Mouse (Mus musculus) lung, embryonic 14.5 days (tissue): ENCODE measurements around the gene Nsd1. TPM values are rescaled to one million over a fixed set of nuclear protein-coding genes. Genes with fewer than 3 reads are reported as not detected.

ENCODE experiments used
- ATAC-seq: fragments of 200-750 bp; cut with Nextera tagmentation; 2 replicates; pipeline ENCODE4 v1.8.0; 2017; ENCODE audit warnings: mild to moderate bottlenecking, moderate TSS enrichment, moderate library complexity; ENCODE audit not compliant: insufficient read depth
- DNase-seq: peaks from one replicate; pipeline ENCODE4 v3.0.0-alpha.2; 2015
- H3K27ac ChIP-seq: fragments of 300-500 bp; sonication (generic); 2 replicates; pipeline ENCODE4 v1.5.1; 2014; ENCODE audit warnings: low read depth, mild to moderate bottlenecking, moderate library complexity
- H3K27me3 ChIP-seq: fragments of 300-500 bp; sonication (generic); 2 replicates; pipeline ENCODE4 v1.6.1; 2014; ENCODE audit warnings: low read length, control low read depth; ENCODE audit not compliant: insufficient read depth
- H3K36me3 ChIP-seq: fragments of 300-500 bp; sonication (generic); 2 replicates; pipeline ENCODE4 v1.6.1; 2014; ENCODE audit warnings: control low read depth; ENCODE audit not compliant: insufficient read depth
- H3K4me1 ChIP-seq: fragments of 300-500 bp; sonication (generic); 2 replicates; pipeline ENCODE4 v1.6.1; 2014; ENCODE audit warnings: antibody characterized with exemption, control low read depth; ENCODE audit not compliant: insufficient read depth
- H3K4me2 ChIP-seq: fragments of 300-500 bp; sonication (generic); 2 replicates; pipeline ENCODE4 v1.6.1; 2014; ENCODE audit warnings: mild to moderate bottlenecking
- H3K4me3 ChIP-seq: fragments of 300-500 bp; sonication (generic); 2 replicates; pipeline ENCODE4 v1.5.1; 2014; ENCODE audit warnings: low read depth, low read length
- H3K9ac ChIP-seq: fragments of 300-500 bp; sonication (generic); 2 replicates; pipeline ENCODE4 v1.6.1; 2014
- H3K9me3 ChIP-seq: fragments of 300-500 bp; sonication (generic); 2 replicates; pipeline ENCODE4 v1.6.1; 2016; ENCODE audit warnings: low read depth, low read length, control low read depth
- CTCF ChIP-seq: IDR thresholded peaks from 2 replicates; pipeline ENCODE4 v1.5.1; 2016; ENCODE audit warnings: antibody characterized with exemption, low read depth
- WGBS: fragments of 180-500 bp; shearing (Covaris S2); extraction: QIAGEN DNeasy Blood & Tissue Kit; methylation state at CpG from one replicate; pipeline ENCODE4 v1.1.7; 2014; 5-methylcytosine and 5-hydroxymethylcytosine counted together
- polyA plus RNA-seq: library from polyadenylated mRNA; unstranded; fragments of >200 nt; fragmentation: Nextera tagmentation; extraction: Ambion mirVana; gene quantifications from 2 replicates; pipeline ENCODE4 v1.2.1, GENCODE M21; 2014

Gene Nsd1
- polyA plus RNA-seq, 1 experiment from 2014 or later, result 80.7 TPM

GRCm38 (mm10) chr13:55312028-55312630 lies 102.5 kb downstream of the Nsd1 start:
- no peak for DNase-seq
- Histone ChIP-seq H3K36me3 (peaks cover 91% of the 10 kb centered on the region), H3K9ac (no peak overlapping the region), H3K27me3 (no peaks in the 10 kb centered on the region), H3K4me2 (no peak overlapping the region), H3K27ac (no peak overlapping the region), H3K9me3 (no peaks in the 10 kb centered on the region), H3K4me3 (no peak overlapping the region), H3K4me1 (no peaks in the 10 kb centered on the region)
- 89% methylated on average over 8 of the region's 8 CpGs for WGBS
- TF ChIP-seq CTCF, result no peak
- no peak for ATAC-seq

GRCm38 (mm10) chr13:55313051-55313450 lies 103.5 kb downstream of the Nsd1 start:
- no peak overlapping the region for H3K9ac ChIP-seq
- no peak for TF ChIP-seq CTCF
- no peaks in the 10 kb centered on the region for H3K27me3 ChIP-seq
- no peaks in the 10 kb centered on the region for H3K9me3 ChIP-seq
- H3K4me3 ChIP-seq, result no peak overlapping the region
- peaks cover 90% of the 10 kb centered on the region for H3K36me3 ChIP-seq
- H3K4me1 ChIP-seq, result no peaks in the 10 kb centered on the region
- DNase-seq (no peak), ATAC-seq (no peak)
- 81% methylated on average over 9 of the region's 9 CpGs for WGBS
- H3K27ac ChIP-seq, result no peak overlapping the region
- no peak overlapping the region for H3K4me2 ChIP-seq

- Histone ChIP-seq H3K9me3 (no peaks in the 10 kb centered on the region), H3K4me1 (no peaks in the 10 kb centered on the region), H3K27me3 (no peaks in the 10 kb centered on the region), H3K36me3 (peaks cover 93% of the 10 kb centered on the region), H3K9ac (no peak overlapping the region), H3K4me3 (no peak overlapping the region), H3K27ac (no peak overlapping the region), H3K4me2 (no peak overlapping the region)
- DNase-seq (no peak), ATAC-seq (no peak)
- 75% methylated on average over 2 of the region's 2 CpGs for WGBS
- TF ChIP-seq CTCF, result no peak
Measured at GRCm38 (mm10) chr13:55314891-55315412, 105.4 kb downstream of the Nsd1 start.

- Histone ChIP-seq H3K36me3 (peaks cover 71% of the 10 kb centered on the region), H3K4me1 (peaks cover 6% of the 10 kb centered on the region; the same call in 1 of the 2 replicates), H3K4me3 (no peak overlapping the region), H3K9ac (no peak overlapping the region), H3K4me2 (no peak overlapping the region), H3K9me3 (no peaks in the 10 kb centered on the region), H3K27me3 (no peaks in the 10 kb centered on the region), H3K27ac (no peak overlapping the region)
- WGBS, result 82% methylated on average over 3 of the region's 3 CpGs
- TF ChIP-seq CTCF, result no peak
- ATAC-seq (no peak), DNase-seq (no peak)
Measured at GRCm38 (mm10) chr13:55318351-55318750, 108.8 kb downstream of the Nsd1 start.

GRCm38 (mm10) chr13:55319931-55320533 lies 110.5 kb downstream of the Nsd1 start, which contains the start of gene Prelid1:
Gene Prelid1, plus strand, starts transcription at chr13:55320500.
- no peak for ATAC-seq
- H3K9ac ChIP-seq, result peak within 1 kb of the TSS; percentile 91
- peaks cover 69% of the 10 kb centered on the region for H3K36me3 ChIP-seq
- H3K9me3 ChIP-seq, result no peaks in the 10 kb centered on the region
- 73% methylated on average over 4 of the region's 4 CpGs for WGBS
- peak within 1 kb of the TSS; percentile 91 for H3K4me3 ChIP-seq
- H3K4me1 ChIP-seq, result peaks cover 9% of the 10 kb centered on the region; the same call in 1 of the 2 replicates
- no peak for TF ChIP-seq CTCF
- H3K4me2 ChIP-seq, result peak within 1 kb of the TSS; percentile 96
- H3K27me3 ChIP-seq, result no peaks in the 10 kb centered on the region
- H3K27ac ChIP-seq, result no peak within 1 kb of the TSS; the same call in 1 of the 2 replicates
- no peak for DNase-seq

- no peak for TF ChIP-seq CTCF
Measured at GRCm38 (mm10) chr13:55321434-55322129, 112.0 kb downstream of the Nsd1 start, which contains the start of gene Rab24. Gene Rab24, minus strand, starts transcription at chr13:55321946.

More at GRCm38 (mm10) chr13:55321434-55322129, 112.0 kb downstream of the Nsd1 start, which contains the start of gene Rab24:
- WGBS, result under 1% methylated on average over 73 of the region's 73 CpGs
- peaks cover 9% of the 10 kb centered on the region; the same call in 1 of the 2 replicates for H3K4me1 ChIP-seq
- H3K27me3 ChIP-seq, result no peaks in the 10 kb centered on the region
- H3K36me3 ChIP-seq, result peaks cover 68% of the 10 kb centered on the region
- DNase-seq (peak; percentile 97), ATAC-seq (peak; percentile 92)
- peak within 1 kb of the TSS; percentile 91 for H3K9ac ChIP-seq
- H3K27ac ChIP-seq, result peak within 1 kb of the TSS; percentile 83
- no peaks in the 10 kb centered on the region for H3K9me3 ChIP-seq
- H3K4me3 ChIP-seq, result peak within 1 kb of the TSS; percentile 91
- peak within 1 kb of the TSS; percentile 96 for H3K4me2 ChIP-seq
